Mouse (Mus musculus) hindbrain, postnatal 0 days (tissue): Measurements from ENCODE around the gene Capza2. TPM values are rescaled to one million over a fixed set of nuclear protein-coding genes. Genes with fewer than 3 reads are reported as not detected.

Experiments
- ATAC-seq: fragments of 200-750 bp; cut with Nextera tagmentation; 2 replicates; pipeline ENCODE4 v1.8.0; 2017; ENCODE audit warnings: mild to moderate bottlenecking, moderate TSS enrichment, moderate library complexity
- DNase-seq: peaks from one replicate; pipeline ENCODE4 v3.0.0-alpha.2; 2015; ENCODE audit warnings: low spot score
- H3K27ac ChIP-seq: fragments of 300-500 bp; sonication (generic); 2 replicates; pipeline ENCODE4 v1.5.1; 2014; ENCODE audit warnings: mild to moderate bottlenecking
- H3K27me3 ChIP-seq: fragments of 300-500 bp; sonication (generic); 2 replicates; pipeline ENCODE4 v1.6.1; 2014; ENCODE audit warnings: low read length, mixed read lengths; ENCODE audit not compliant: insufficient read depth
- H3K36me3 ChIP-seq: fragments of 300-500 bp; sonication (generic); 2 replicates; pipeline ENCODE4 v1.6.1; 2014; ENCODE audit warnings: low read length, mixed read lengths; ENCODE audit not compliant: insufficient read depth
- H3K4me1 ChIP-seq: fragments of 300-500 bp; sonication (generic); 2 replicates; pipeline ENCODE4 v1.6.1; 2014; ENCODE audit warnings: antibody characterized with exemption, low read length, mixed read lengths; ENCODE audit not compliant: insufficient read depth
- H3K4me2 ChIP-seq: fragments of 300-500 bp; sonication (generic); 2 replicates; pipeline ENCODE4 v1.6.1; 2014; ENCODE audit warnings: low read depth, mild to moderate bottlenecking, low read length, moderate library complexity, mixed read lengths
- H3K4me3 ChIP-seq: fragments of 300-500 bp; sonication (generic); 2 replicates; pipeline ENCODE4 v1.5.1; 2014; ENCODE audit warnings: low read length
- H3K9ac ChIP-seq: fragments of 300-500 bp; sonication (generic); replicated peaks from 2 replicates; pipeline ENCODE4 v1.6.1; 2014; ENCODE audit warnings: mild to moderate bottlenecking, low read length, moderate library complexity, mixed read lengths
- H3K9me3 ChIP-seq: fragments of 300-500 bp; sonication (generic); 2 replicates; pipeline ENCODE4 v1.6.1; 2016; ENCODE audit warnings: low read length, mixed read lengths
- CTCF ChIP-seq: IDR thresholded peaks from 2 replicates; pipeline ENCODE4 v1.5.1; 2016; ENCODE audit warnings: antibody characterized with exemption, control low read depth, low read depth
- WGBS: fragments of 180-500 bp; shearing (Covaris S2); extraction: QIAGEN DNeasy Blood & Tissue Kit; methylation state at CpG from one replicate; pipeline ENCODE4 v1.1.7; 2014; 5-methylcytosine and 5-hydroxymethylcytosine counted together
- polyA plus RNA-seq: library from polyadenylated mRNA; unstranded; fragments of >200 nt; fragmentation: Nextera tagmentation; extraction: Ambion mirVana; gene quantifications from 2 replicates; pipeline ENCODE4 v1.2.1, GENCODE M21; 2015
- total RNA-seq: library from RNA; depleted of rRNA; stranded (reverse); fragments of >200 nt; gene quantifications from 2 replicates; pipeline ENCODE4 v1.2.3, GENCODE M21; 2014

Gene Capza2
- total and polyA plus RNA-seq, 2 experiments from 2014 or later = 102 to 241 TPM

- Histone ChIP-seq H3K4me3 (no peak overlapping the region), H3K9me3 (no peaks in the 10 kb centered on the region), H3K36me3 (no peaks in the 10 kb centered on the region), H3K4me2 (no peak overlapping the region), H3K27me3 (no peaks in the 10 kb centered on the region), H3K4me1 (no peaks in the 10 kb centered on the region), H3K27ac (no peak overlapping the region), H3K9ac (no peak overlapping the region)
- 85% methylated on average over 3 of the region's 3 CpGs for WGBS
- no peak for DNase-seq
- ATAC-seq = no peak
- TF ChIP-seq CTCF = no peak
Measured at GRCm38 (mm10) chr6:17642739-17643138, 6.7 kb downstream of the Capza2 start.

GRCm38 (mm10) chr6:17646107-17646506, 10.1 kb downstream of the Capza2 start:
- WGBS = 67% methylated on average over 3 of the region's 3 CpGs
- TF ChIP-seq CTCF = no peak
- ATAC-seq = no peak

GRCm38 (mm10) chr6:17652132-17652531, 16.1 kb downstream of the Capza2 start:
- H3K27ac ChIP-seq = no peak overlapping the region
- H3K4me2 ChIP-seq = no peak overlapping the region
- H3K9ac ChIP-seq = no peak overlapping the region
- no peaks in the 10 kb centered on the region for H3K27me3 ChIP-seq
- no peaks in the 10 kb centered on the region for H3K9me3 ChIP-seq
- H3K4me3 ChIP-seq = no peak overlapping the region
- H3K4me1 ChIP-seq = no peaks in the 10 kb centered on the region
- peaks cover 17% of the 10 kb centered on the region; the same call in 1 of the 2 replicates for H3K36me3 ChIP-seq
- 90% methylated on average over 2 of the region's 2 CpGs for WGBS
- ATAC-seq = no peak
- no peak for DNase-seq
- no peak for TF ChIP-seq CTCF

More at GRCm38 (mm10) chr6:17646107-17646506, 10.1 kb downstream of the Capza2 start:
- Histone ChIP-seq H3K27me3 (no peaks in the 10 kb centered on the region), H3K4me1 (no peaks in the 10 kb centered on the region), H3K4me2 (no peak overlapping the region), H3K4me3 (no peak overlapping the region), H3K9ac (no peak overlapping the region), H3K36me3 (peaks cover 12% of the 10 kb centered on the region; the same call in 1 of the 2 replicates), H3K27ac (no peak overlapping the region), H3K9me3 (no peaks in the 10 kb centered on the region)
- no peak for DNase-seq

- H3K9ac ChIP-seq = no peak overlapping the region
- DNase-seq (no peak), ATAC-seq (no peak)
- H3K4me2 ChIP-seq = no peak overlapping the region
- no peak for TF ChIP-seq CTCF
- no peaks in the 10 kb centered on the region for H3K27me3 ChIP-seq
- no peak overlapping the region for H3K27ac ChIP-seq
- 90% methylated on average over 2 of the region's 2 CpGs for WGBS
- H3K4me1 ChIP-seq = no peaks in the 10 kb centered on the region
- no peaks in the 10 kb centered on the region for H3K9me3 ChIP-seq
- H3K4me3 ChIP-seq = no peak overlapping the region
- H3K36me3 ChIP-seq = peaks cover 12% of the 10 kb centered on the region; the same call in 1 of the 2 replicates
Measured at GRCm38 (mm10) chr6:17655080-17655479, 19.0 kb downstream of the Capza2 start.

GRCm38 (mm10) chr6:17657308-17657707, 21.3 kb downstream of the Capza2 start:
- ATAC-seq = no peak
- Histone ChIP-seq H3K27ac (no peak overlapping the region), H3K9me3 (no peaks in the 10 kb centered on the region), H3K4me2 (no peak overlapping the region), H3K9ac (no peak overlapping the region), H3K4me3 (no peak overlapping the region), H3K27me3 (no peaks in the 10 kb centered on the region), H3K4me1 (no peaks in the 10 kb centered on the region), H3K36me3 (peaks cover 13% of the 10 kb centered on the region; the same call in 1 of the 2 replicates)
- 78% methylated on average over 1 of the region's 1 CpGs for WGBS
- TF ChIP-seq CTCF = no peak
- no peak for DNase-seq

- 97% methylated on average over 7 of the region's 7 CpGs for WGBS
- DNase-seq = no peak
- no peak for ATAC-seq
- H3K9ac ChIP-seq = no peak overlapping the region
- no peak overlapping the region for H3K4me3 ChIP-seq
- no peak for TF ChIP-seq CTCF
- H3K4me1 ChIP-seq = no peaks in the 10 kb centered on the region
- H3K27ac ChIP-seq = no peak overlapping the region
- H3K9me3 ChIP-seq = no peaks in the 10 kb centered on the region
- peaks cover 27% of the 10 kb centered on the region for H3K36me3 ChIP-seq
- no peaks in the 10 kb centered on the region for H3K27me3 ChIP-seq
- no peak overlapping the region for H3K4me2 ChIP-seq
Measured at GRCm38 (mm10) chr6:17665348-17665747, 29.3 kb downstream of the Capza2 start.

- Histone ChIP-seq H3K27me3 (no peaks in the 10 kb centered on the region), H3K4me3 (no peak overlapping the region), H3K4me1 (no peaks in the 10 kb centered on the region), H3K9ac (no peak overlapping the region), H3K27ac (no peak overlapping the region), H3K4me2 (no peak overlapping the region), H3K9me3 (no peaks in the 10 kb centered on the region), H3K36me3 (peaks cover 27% of the 10 kb centered on the region)
- TF ChIP-seq CTCF = no peak
- DNase-seq (no peak), ATAC-seq (no peak)
Measured at GRCm38 (mm10) chr6:17666024-17666423, 30.0 kb downstream of the Capza2 start.
